8 mouse cellular contexts compared by ENCODE assay signal in genomic region chr6:115773966-115774413, GRCm38 (mm10). TPM values are rescaled to one million over a fixed set of nuclear protein-coding genes. Genes with fewer than 3 reads are reported as not detected.
DNase-seq lines count a peak whose midpoint lies in the region; ATAC-seq and TF ChIP-seq lines count a peak whose summit lies in the region.

No protein-coding gene starts in this region.

- peak overlapping the region; percentile 77 for H3K4me2 ChIP-seq in midbrain, embryonic 13.5 days (replicated peaks)

- peak; percentile 44 for DNase-seq in left cerebral cortex, postnatal 4 days
- DNase-seq in left cerebral cortex, postnatal 10 days (ENCODE audit: extremely low spot score in 1 of 2, low spot score in 2 of 2) = no peak
- DNase-seq in forelimb bud, embryonic 11.5 days (ENCODE audit: low read depth, low spot score) = peak; percentile 78
- peak; percentile 49 for DNase-seq in kidney, postnatal 14 days
- DNase-seq in thymus, postnatal 36 days = peak; percentile 39 to 48
- no peak for DNase-seq in urinary bladder, postnatal 10 days (ENCODE audit: low spot score)

- ATAC-seq in midbrain, embryonic 13.5 days = peak; percentile 87

- under 1% methylated on average over 12 of the region's 14 CpGs for WGBS in midbrain, embryonic 13.5 days

- H3K27me3 ChIP-seq in midbrain, embryonic 13.5 days = no peaks in the 10 kb centered on the region

- peaks cover 2% of the 10 kb centered on the region; the same call in 1 of the 2 replicates for H3K4me1 ChIP-seq in bone marrow macrophage, adult 2 months (ENCODE audit: control insufficient read depth, insufficient read depth, low read length)
- peaks cover 31% of the 10 kb centered on the region for H3K4me1 ChIP-seq in midbrain, embryonic 13.5 days (replicated peaks)

- no peaks in the 10 kb centered on the region for H3K9me3 ChIP-seq in midbrain, embryonic 13.5 days

- no peak for TF ChIP-seq POLR2A in bone marrow macrophage, adult 2 months (IDR thresholded peaks at IDR 0.05; ENCODE audit: borderline replicate concordance, low read depth, low read length)

- no peak for TF ChIP-seq CTCF in bone marrow macrophage, adult 2 months (IDR thresholded peaks at IDR 0.05; ENCODE audit: low read depth, low read length)

- H3K9ac ChIP-seq in midbrain, embryonic 13.5 days (replicated peaks) = peak overlapping the region; percentile 54

- intact Hi-C loops in left cerebral cortex, postnatal 4 days (cut with DNase I) = no loop called here
- intact Hi-C loops in left cerebral cortex, postnatal 10 days (cut with DNase I) = no loop called here

- peaks cover 5% of the 10 kb centered on the region; the same call in 1 of the 2 replicates for H3K36me3 ChIP-seq in midbrain, embryonic 13.5 days

- H3K4me3 ChIP-seq in bone marrow macrophage, adult 2 months (ENCODE audit: insufficient read depth, low read length) = peak overlapping the region; percentile 60
- peak overlapping the region; percentile 75 for H3K4me3 ChIP-seq in midbrain, embryonic 13.5 days (replicated peaks)

- H3K27ac ChIP-seq in bone marrow macrophage, adult 2 months (ENCODE audit: insufficient read depth, low read depth, low read length) = no peak overlapping the region
- peak overlapping the region; percentile 53 for H3K27ac ChIP-seq in midbrain, embryonic 13.5 days

RNA-seq across cellular contexts. Expression of gene Cand2, which starts 0.3 kb away (rescaled TPM):
- 1 to 10 TPM; 8.3 to 8.5 TPM for total RNA-seq in left cerebral cortex, postnatal 4 days (2021)
- 1 to 10 TPM; 2.7 to 3.7 TPM for total RNA-seq in left cerebral cortex, postnatal 10 days (2021)
- 0.39 and 0.40 TPM in 2 replicates for polyA plus RNA-seq in bone marrow macrophage, adult 2 months (2012; ENCODE audit: insufficient read depth, insufficient read length, missing spikeins)
- 16.4 and 18.5 TPM in 2 replicates for polyA plus RNA-seq in midbrain, embryonic 13.5 days (2015; fragmentation: Nextera tagmentation; extraction: Ambion mirVana)

RNA-seq across cellular contexts. Expression of gene Tmem40, which starts 11.8 kb away (rescaled TPM):
- total RNA-seq in left cerebral cortex, postnatal 4 days (2021) = 1 to 10 TPM in 1 of 2 experiments, under 1 TPM in 1; 0.60 to 1.2 TPM
- total RNA-seq in left cerebral cortex, postnatal 10 days (2021) = 1 to 10 TPM; 1.4 to 1.6 TPM
- polyA plus RNA-seq in bone marrow macrophage, adult 2 months (2012; ENCODE audit: insufficient read depth, insufficient read length, missing spikeins) = not detected in 2 replicates
- polyA plus RNA-seq in midbrain, embryonic 13.5 days (2015; fragmentation: Nextera tagmentation; extraction: Ambion mirVana) = 0.79 and 1.1 TPM in 2 replicates

RNA-seq across cellular contexts. Expression of gene Rpl32, which starts 34.6 kb away (rescaled TPM):
- 100 to 1,000 TPM; 842 to 903 TPM for total RNA-seq in left cerebral cortex, postnatal 4 days (2021)
- total RNA-seq in left cerebral cortex, postnatal 10 days (2021) = 100 to 1,000 TPM; 581 to 642 TPM
- 2,269 and 2,339 TPM in 2 replicates for polyA plus RNA-seq in bone marrow macrophage, adult 2 months (2012; ENCODE audit: insufficient read depth, insufficient read length, missing spikeins)
- polyA plus RNA-seq in midbrain, embryonic 13.5 days (2015; fragmentation: Nextera tagmentation; extraction: Ambion mirVana) = 1,380 and 1,385 TPM in 2 replicates

Comparison
In these comparisons a context has a peak if more than half of its experiments do, and no peak if none do; other contexts are left out.
1. DNase-seq: peak in left cerebral cortex, postnatal 4 days (single experiment), forelimb bud, embryonic 11.5 days (single experiment), kidney, postnatal 14 days (single experiment) and thymus, postnatal 36 days (2 of 2); none in left cerebral cortex, postnatal 10 days (0 of 2) and urinary bladder, postnatal 10 days (single experiment).